Mouse (Mus musculus) G1E-ER4 (cell line): ENCODE data around the gene Kif7. TPM values are rescaled to one million over a fixed set of nuclear protein-coding genes. Genes with fewer than 3 reads are reported as not detected.

Experiments
- GATA1 ChIP-seq: IDR thresholded peaks from one replicate; pipeline ENCODE4 v1.8.0; 2012; ENCODE audit warnings: low read length, inconsistent platforms
- polyA plus RNA-seq: library from polyadenylated mRNA; stranded (reverse); fragments of >175 nt; gene quantifications from 2 replicates; pipeline ENCODE4 v1.2.3, GENCODE M21; 2012

Gene Kif7
- polyA plus RNA-seq: 26.8 and 31.4 TPM in 2 replicates

DNA sequence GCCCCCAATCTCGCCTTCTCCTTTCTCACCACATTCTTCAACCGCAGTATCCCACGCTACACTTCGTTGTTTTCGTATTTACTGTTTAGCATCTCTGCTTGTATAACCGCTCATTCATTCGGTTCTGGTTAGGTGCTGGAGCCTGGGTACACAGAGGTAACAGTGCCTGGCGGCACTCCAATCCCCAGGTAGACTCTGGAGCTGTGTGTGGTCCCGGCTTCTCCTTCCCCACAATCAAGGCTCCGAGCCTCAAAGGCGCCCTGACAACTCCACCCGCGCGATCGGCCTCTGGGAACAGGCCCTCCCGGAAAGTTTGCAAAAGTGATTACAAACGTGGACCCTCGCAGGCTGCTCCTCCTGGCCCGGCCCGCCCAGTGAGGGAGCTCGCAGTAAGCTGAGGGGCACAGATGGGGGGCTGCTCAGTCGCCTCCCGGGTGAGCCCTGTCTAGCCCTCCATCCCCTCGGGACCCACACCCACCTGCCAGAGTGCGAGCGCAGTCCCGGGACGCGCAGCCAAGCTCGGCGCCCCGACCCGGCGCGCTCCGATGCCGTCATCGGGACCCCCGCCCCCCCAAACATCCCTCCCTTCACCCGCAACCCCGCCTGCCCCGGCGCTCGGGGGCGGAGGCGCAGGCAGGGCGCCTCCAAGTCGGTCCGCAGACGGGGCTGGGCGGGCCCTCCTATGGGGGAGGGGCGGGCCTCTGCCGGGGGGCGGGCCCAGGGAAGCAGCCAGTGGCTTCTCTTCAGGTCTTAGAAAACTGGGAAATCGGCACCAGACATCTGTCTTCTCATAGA is at the start of gene Kif7:
TSS of gene Kif7 (minus strand) at position 534 of the 795 bp plus-strand sequence.
- no peak for TF ChIP-seq GATA1

DNA sequence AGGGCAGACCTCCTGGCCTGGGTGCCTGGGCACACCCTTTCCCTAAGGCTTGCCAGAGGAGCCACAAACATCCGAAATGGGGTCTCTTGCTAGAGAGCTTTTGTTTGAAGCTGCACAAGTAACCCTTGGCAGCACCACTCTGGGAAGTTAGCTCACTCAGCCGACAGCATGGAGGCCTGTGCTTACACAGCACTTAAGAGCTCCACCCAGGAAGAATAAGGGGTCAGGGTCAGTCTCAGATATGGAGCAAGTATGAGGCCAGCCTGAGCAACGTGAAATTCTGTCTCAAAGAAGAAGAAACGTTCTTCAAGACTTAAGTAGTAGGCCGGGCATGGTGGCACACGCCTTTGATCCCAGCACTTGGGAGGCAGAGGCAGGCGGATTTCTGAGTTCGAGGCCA is 46.6 kb upstream of the Kif7 start:
- no peak for TF ChIP-seq GATA1

DNA sequence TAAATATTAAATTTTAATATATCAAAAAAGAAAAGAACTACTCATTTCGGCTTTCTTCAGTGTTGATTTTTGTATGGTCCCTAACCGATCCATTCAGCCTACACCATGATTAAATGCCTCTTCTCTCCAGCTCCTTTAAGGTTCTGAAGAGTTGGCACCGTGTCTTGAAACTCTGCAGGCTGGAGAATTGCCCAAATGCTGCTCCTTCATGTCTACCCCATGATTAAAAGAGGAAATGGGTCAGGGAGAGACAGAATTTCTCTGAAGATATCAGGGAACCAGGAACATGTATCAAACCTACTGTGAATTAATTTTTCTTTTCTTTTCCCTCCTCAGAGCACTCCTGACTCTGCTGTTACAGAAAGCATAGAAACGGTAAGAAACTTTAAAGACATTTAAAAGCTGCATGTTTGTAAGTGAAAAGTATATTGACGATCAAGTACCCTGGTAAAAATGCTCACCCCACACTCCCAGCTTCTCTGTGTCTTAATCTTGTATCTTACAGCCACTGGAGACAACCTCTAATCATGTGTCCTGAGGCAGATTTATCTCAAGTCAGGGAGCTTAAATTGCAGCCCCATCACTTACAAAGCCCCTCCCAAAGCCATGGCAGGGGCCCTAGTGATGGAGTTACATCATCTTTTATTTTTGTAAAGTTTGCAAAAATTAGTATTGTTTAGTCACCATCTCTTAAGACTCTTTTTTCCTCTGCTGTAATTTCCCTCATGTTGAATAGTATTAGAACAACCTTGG is 45.8 kb upstream of the Kif7 start:
- no peak for TF ChIP-seq GATA1

DNA sequence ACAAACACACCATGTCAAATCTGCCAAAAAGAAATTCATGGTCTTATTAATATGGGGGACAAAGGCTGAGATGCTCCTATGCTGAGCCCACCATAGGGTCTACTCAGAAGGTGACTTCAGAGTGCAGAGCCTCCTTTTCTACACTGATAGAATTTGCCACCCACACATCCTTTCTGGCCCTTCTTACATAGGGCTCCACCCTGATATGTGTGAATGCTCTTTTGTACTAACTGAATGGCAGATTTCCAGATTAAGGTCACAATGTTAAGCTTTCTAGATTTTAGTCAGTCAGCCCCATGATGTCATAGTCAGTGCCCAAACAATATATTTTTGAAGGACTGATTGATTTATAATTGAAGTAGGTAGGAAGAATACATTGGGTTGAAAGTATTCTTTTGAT is 44.2 kb upstream of the Kif7 start:
- TF ChIP-seq GATA1: no peak

GRCm38 (mm10) chr7:79758176-79758575 is 42.7 kb upstream of the Kif7 start:
- TF ChIP-seq GATA1: no peak

DNA sequence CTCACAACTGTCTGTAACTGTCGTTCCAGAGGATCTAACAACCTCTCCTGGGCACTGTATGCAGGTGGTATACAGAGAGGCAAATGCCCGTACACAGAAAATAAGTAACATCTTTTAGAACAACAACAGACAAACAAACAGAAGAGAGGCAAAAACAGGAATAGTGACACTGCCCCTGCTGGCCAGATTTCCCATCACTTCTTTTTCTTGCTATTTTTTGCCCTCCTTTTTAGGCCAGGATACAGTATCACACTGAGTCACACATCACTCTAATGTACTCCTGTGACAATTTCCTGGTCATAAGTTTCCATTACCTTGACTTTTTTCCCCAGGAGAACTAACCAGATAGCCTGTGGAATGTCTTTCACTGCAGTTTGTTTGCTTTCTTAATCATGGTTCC is 40.8 kb upstream of the Kif7 start:
- no peak for TF ChIP-seq GATA1

- TF ChIP-seq GATA1: no peak
Measured at GRCm38 (mm10) chr7:79749511-79749910, 34.0 kb upstream of the Kif7 start.

GRCm38 (mm10) chr7:79747659-79748058 is 32.1 kb upstream of the Kif7 start:
- TF ChIP-seq GATA1: no peak

DNA sequence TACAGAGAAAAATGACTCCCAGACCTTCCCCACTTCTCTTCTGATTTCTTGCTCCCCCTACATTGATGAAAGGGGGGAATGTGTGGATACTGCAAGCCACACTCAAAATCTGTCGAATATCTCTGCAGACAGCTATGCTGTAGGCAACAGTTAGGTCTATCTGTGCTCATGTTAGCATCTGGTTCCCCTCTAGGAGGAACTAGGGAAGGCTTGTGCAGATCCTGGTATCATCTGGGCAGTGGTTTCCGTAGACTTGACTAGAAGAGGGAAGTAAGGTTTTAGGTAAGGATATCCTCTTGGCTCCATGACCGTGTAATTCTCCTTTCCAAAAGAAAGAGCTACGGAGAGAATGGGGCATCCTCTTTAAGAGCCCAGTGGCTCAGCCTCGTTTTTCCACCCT is 29.1 kb upstream of the Kif7 start:
- no peak for TF ChIP-seq GATA1

GRCm38 (mm10) chr7:79744051-79744450 is 28.5 kb upstream of the Kif7 start:
- no peak for TF ChIP-seq GATA1

- no peak for TF ChIP-seq GATA1
Measured at GRCm38 (mm10) chr7:79742659-79743536, 27.4 kb upstream of the Kif7 start, which contains the start of the genes Pex11a and Wdr93. Gene Pex11a (minus strand): TSS chr7:79743131. Gene Wdr93 (plus strand): TSS chr7:79743163.

- no peak for TF ChIP-seq GATA1
Measured at GRCm38 (mm10) chr7:79742277-79742658, 26.7 kb upstream of the Kif7 start.

DNA sequence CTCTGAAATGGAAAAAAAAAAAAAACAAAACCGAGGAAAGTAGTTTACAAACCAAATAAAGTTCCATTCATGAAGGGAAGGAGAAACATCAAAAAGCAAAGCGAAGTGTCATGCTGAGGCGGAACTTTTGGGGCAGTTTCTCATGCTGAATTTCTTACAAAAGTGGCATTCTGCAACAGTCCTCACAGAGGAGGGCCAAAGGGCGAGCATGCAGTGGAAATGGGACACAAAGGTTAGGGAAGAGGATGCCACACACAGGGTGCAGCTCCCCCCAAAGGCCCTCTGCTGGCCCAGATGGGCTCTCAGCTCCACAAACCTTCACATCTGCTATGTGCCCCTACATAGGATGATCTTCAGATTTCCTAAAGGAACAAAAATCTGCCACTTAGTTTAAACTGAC is 24.8 kb upstream of the Kif7 start:
- TF ChIP-seq GATA1: no peak

DNA sequence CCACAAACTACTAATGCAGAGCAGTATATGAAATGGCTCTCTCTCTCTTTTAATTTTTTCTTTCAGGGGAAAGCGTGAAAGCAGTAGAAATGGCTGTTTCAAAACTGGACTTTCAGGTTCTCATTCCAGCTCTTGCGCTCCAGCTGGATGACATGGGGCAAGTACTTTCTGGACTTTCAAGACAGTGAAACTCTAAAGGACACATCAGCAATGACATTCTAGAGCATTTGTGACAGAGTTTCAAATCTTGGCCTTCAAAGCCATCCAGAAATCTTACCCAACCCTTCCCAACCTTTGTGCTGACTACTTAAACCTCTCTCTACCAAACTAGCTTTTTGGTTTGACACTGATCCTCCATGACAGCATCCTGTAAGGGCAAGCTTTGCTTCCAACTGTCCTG is 23.4 kb upstream of the Kif7 start:
- TF ChIP-seq GATA1: no peak

GRCm38 (mm10) chr7:79736511-79736910 is 21.0 kb upstream of the Kif7 start:
- no peak for TF ChIP-seq GATA1

- no peak for TF ChIP-seq GATA1
Measured at GRCm38 (mm10) chr7:79734563-79734962, 19.0 kb upstream of the Kif7 start.

DNA sequence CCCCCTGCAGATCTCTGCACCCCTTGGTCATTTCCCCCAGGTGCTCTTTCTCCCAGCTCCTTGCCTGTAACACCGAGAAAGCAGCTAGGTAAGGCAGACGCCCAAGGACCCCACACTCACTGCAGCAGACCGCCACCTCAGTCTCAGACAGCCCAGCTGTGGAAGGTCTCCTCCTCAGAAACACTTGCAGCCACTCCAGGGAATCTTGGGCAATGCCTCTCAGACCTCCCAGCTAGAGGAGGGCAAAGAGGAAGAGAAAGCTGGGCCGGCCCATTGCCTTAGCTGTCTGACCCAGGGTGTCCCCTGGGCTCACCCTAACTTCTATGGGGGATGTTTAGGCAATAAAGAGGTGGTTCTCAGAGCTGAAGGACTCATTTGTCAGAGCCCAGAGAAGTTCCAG is 17.1 kb upstream of the Kif7 start, which contains the start of gene Plin1:
TSS of gene Plin1 (minus strand) at position 282 of the 400 bp plus-strand sequence.
- TF ChIP-seq GATA1: no peak
